In genomic region chr5:65933258-65933657, GRCm38 (mm10) we compare ENCODE assay signal across 25 mouse cellular contexts. TPM values are rescaled to one million over a fixed set of nuclear protein-coding genes. Genes with fewer than 3 reads are reported as not detected.
"Had no signal": no experiment of that assay in that cellular context is flagged by ENCODE, and none has a peak within 500 bp of the region (broad histone marks: within the 10 kb centered on the region; RNA-seq: fewer than 3 reads in every experiment).

No protein-coding gene starts in this region.

- H3K4me3 ChIP-seq: limb, embryonic 10.5 days; limb, embryonic 13.5 days; liver, embryonic 12.5 days; liver, embryonic 15.5 days; lung, embryonic 15.5 days; megakaryocyte, embryonic 14.5 days; midbrain, embryonic 10.5 days; midbrain, embryonic 13.5 days; myocyte had no signal

- H3K9me3 ChIP-seq: limb, embryonic 10.5 days; limb, embryonic 13.5 days; liver, embryonic 12.5 days; liver, embryonic 15.5 days; lung, embryonic 15.5 days; megakaryocyte, embryonic 14.5 days; midbrain, embryonic 10.5 days; midbrain, embryonic 13.5 days had no signal

- H3K4me2 ChIP-seq: limb, embryonic 13.5 days; liver, embryonic 12.5 days; liver, embryonic 15.5 days; lung, embryonic 15.5 days; midbrain, embryonic 13.5 days had no signal

- H3K9ac ChIP-seq: limb, embryonic 13.5 days; liver, embryonic 12.5 days; liver, embryonic 15.5 days; lung, embryonic 15.5 days; midbrain, embryonic 13.5 days had no signal

- H3K4me1 ChIP-seq: limb, embryonic 10.5 days; limb, embryonic 13.5 days; liver, embryonic 12.5 days; liver, embryonic 15.5 days; midbrain, embryonic 13.5 days had no signal

- H3K27ac ChIP-seq: limb, embryonic 10.5 days; limb, embryonic 13.5 days; liver, embryonic 12.5 days; liver, embryonic 15.5 days; lung, embryonic 15.5 days; midbrain, embryonic 10.5 days; midbrain, embryonic 13.5 days had no signal

- H3K27me3 ChIP-seq: limb, embryonic 13.5 days; liver, embryonic 15.5 days; lung, embryonic 15.5 days; megakaryocyte, embryonic 14.5 days; midbrain, embryonic 13.5 days had no signal

- ATAC-seq: intestine, postnatal 0 days; liver, embryonic 12.5 days; midbrain, embryonic 13.5 days; midbrain, embryonic 16.5 days had no signal

- H3K36me3 ChIP-seq: limb, embryonic 10.5 days; limb, embryonic 13.5 days; liver, embryonic 12.5 days; liver, embryonic 15.5 days; lung, embryonic 15.5 days; midbrain, embryonic 10.5 days; midbrain, embryonic 13.5 days had no signal

- DNase-seq: kidney, adult 2 months; kidney, postnatal 25 days; liver; lung, adult 18-20 months; lung, postnatal 10 days; lung, postnatal 36 days had no signal

RNA-seq across cellular contexts. Expression of gene Chrna9, which starts 1.5 kb away (rescaled TPM):
- total RNA-seq: layer of hippocampus, adult 8-10 months; layer of hippocampus, postnatal 10 days; left cerebral cortex, adult 8-10 months; left cerebral cortex, postnatal 25 days; monocyte, adult 5-6 weeks had no signal
- polyA plus RNA-seq: intestine, embryonic 14.5 days; intestine, postnatal 0 days; kidney, adult 2 months; liver, embryonic 12.5 days; liver, embryonic 15.5 days; midbrain, embryonic 13.5 days; midbrain, embryonic 16.5 days; myocyte; neural tube, embryonic 14.5 days; small intestine, adult 2 months had no signal
